Mouse (Mus musculus) MN1 (cell line): Measurements from ENCODE around the gene Exosc2.
A peak's percentile ranks its signal among the peaks of the same experiment; 100 is the strongest.
"Not testable (repeated sequence)": the region's sequence is repeated elsewhere in the genome, so short reads cannot be mapped to it uniquely, and the experiment has no call there.

ENCODE experiments used
- DNase-seq: peaks from one replicate; pipeline ENCODE4 v3.0.0-alpha.2; 2016; ENCODE audit warnings: low spot score

Gene Exosc2

GRCm38 (mm10) chr2:31667332-31667731 is 3.2 kb upstream of the Exosc2 start:
- DNase-seq = peak; percentile 77

GRCm38 (mm10) chr2:31678641-31679040 is 8.1 kb downstream of the Exosc2 start:
- no peak for DNase-seq

- not testable (repeated sequence) for DNase-seq
These were observed 10.7 kb downstream of the Exosc2 start for GRCm38 (mm10) chr2:31681051-31681707.

- no peak for DNase-seq
These were observed 11.3 kb downstream of the Exosc2 start for GRCm38 (mm10) chr2:31681731-31682235.

- peak; percentile 80 for DNase-seq
These were observed 13.2 kb downstream of the Exosc2 start for GRCm38 (mm10) chr2:31683666-31684065.

- DNase-seq = peak; percentile 97
These were observed 17.8 kb downstream of the Exosc2 start, which contains the start of gene Abl1 for GRCm38 (mm10) chr2:31688074-31688925. Gene Abl1 (plus strand): TSS chr2:31688376.

- DNase-seq = peak; percentile 25
These were observed 18.5 kb downstream of the Exosc2 start for GRCm38 (mm10) chr2:31689045-31689444.

GRCm38 (mm10) chr2:31690063-31690462 is 19.5 kb downstream of the Exosc2 start:
- no peak for DNase-seq

- no peak for DNase-seq
These were observed 27.7 kb downstream of the Exosc2 start for GRCm38 (mm10) chr2:31698209-31698608.

GRCm38 (mm10) chr2:31700545-31701446 is 30.3 kb downstream of the Exosc2 start:
- DNase-seq = no peak

- DNase-seq = no peak
These were observed 32.7 kb downstream of the Exosc2 start for GRCm38 (mm10) chr2:31703226-31703625.

- DNase-seq = no peak
These were observed 35.4 kb downstream of the Exosc2 start for GRCm38 (mm10) chr2:31705914-31706313.

GRCm38 (mm10) chr2:31706531-31706930 is 36.0 kb downstream of the Exosc2 start:
- no peak for DNase-seq

GRCm38 (mm10) chr2:31712716-31713115 is 42.2 kb downstream of the Exosc2 start:
- DNase-seq = no peak

- DNase-seq = no peak
These were observed 43.3 kb downstream of the Exosc2 start for GRCm38 (mm10) chr2:31713813-31714212.

- no peak for DNase-seq
These were observed 44.3 kb downstream of the Exosc2 start for GRCm38 (mm10) chr2:31714780-31715179.

- DNase-seq = no peak
These were observed 45.5 kb downstream of the Exosc2 start for GRCm38 (mm10) chr2:31715985-31716384.

- DNase-seq = no peak
These were observed 48.8 kb downstream of the Exosc2 start for GRCm38 (mm10) chr2:31719202-31719880.

GRCm38 (mm10) chr2:31719944-31720343 is 49.4 kb downstream of the Exosc2 start:
- DNase-seq = no peak

GRCm38 (mm10) chr2:31720783-31721182 is 50.3 kb downstream of the Exosc2 start:
- no peak for DNase-seq

- DNase-seq = no peak
These were observed 54.4 kb downstream of the Exosc2 start for GRCm38 (mm10) chr2:31724730-31725490.
